Mouse (Mus musculus) left cerebral cortex, adult 11 months (tissue): ENCODE results near the gene Casr.

ENCODE experiments used
- DNase-seq: peaks from one replicate; pipeline ENCODE4 v3.0.0; 2022; ENCODE audit warnings: low spot score

Gene Casr

GRCm38 (mm10) chr16:36516355-36516754 lies 45.6 kb downstream of the Casr start:
- DNase-seq: no peak

- no peak for DNase-seq
Observed at GRCm38 (mm10) chr16:36507300-36507699, 54.6 kb downstream of the Casr start.

GRCm38 (mm10) chr16:36506827-36507226 lies 55.1 kb downstream of the Casr start:
- DNase-seq: no peak

- no peak for DNase-seq
Observed at GRCm38 (mm10) chr16:36505913-36506312, 56.0 kb downstream of the Casr start.

- no peak for DNase-seq
Observed at GRCm38 (mm10) chr16:36505134-36505533, 56.8 kb downstream of the Casr start.

GRCm38 (mm10) chr16:36502286-36502685 lies 59.7 kb downstream of the Casr start:
- DNase-seq: no peak

- no peak for DNase-seq
Observed at GRCm38 (mm10) chr16:36492420-36492819, 69.5 kb downstream of the Casr start.

- no peak for DNase-seq
Observed at GRCm38 (mm10) chr16:36476866-36477265, 85.1 kb downstream of the Casr start.

GRCm38 (mm10) chr16:36475530-36475929 lies 86.4 kb downstream of the Casr start:
- no peak for DNase-seq

- no peak for DNase-seq
Observed at GRCm38 (mm10) chr16:36474849-36475248, 87.1 kb downstream of the Casr start.

- DNase-seq: no peak
Observed at GRCm38 (mm10) chr16:36473217-36474216, 88.4 kb downstream of the Casr start.

GRCm38 (mm10) chr16:36471066-36471633 lies 90.8 kb downstream of the Casr start:
- no peak for DNase-seq

- DNase-seq: no peak
Observed at GRCm38 (mm10) chr16:36469955-36470478, 91.9 kb downstream of the Casr start.

GRCm38 (mm10) chr16:36469367-36469766 lies 92.6 kb downstream of the Casr start:
- no peak for DNase-seq

- no peak for DNase-seq
Observed at GRCm38 (mm10) chr16:36468862-36469261, 93.1 kb downstream of the Casr start.

- DNase-seq: no peak
Observed at GRCm38 (mm10) chr16:36467936-36468335, 94.0 kb downstream of the Casr start.

- DNase-seq: no peak
Observed at GRCm38 (mm10) chr16:36465436-36465835, 96.5 kb downstream of the Casr start.

GRCm38 (mm10) chr16:36464076-36464475 lies 97.9 kb downstream of the Casr start:
- no peak for DNase-seq

- no peak for DNase-seq
Observed at GRCm38 (mm10) chr16:36460426-36460825, 101.5 kb downstream of the Casr start.

GRCm38 (mm10) chr16:36455342-36455802 lies 106.6 kb downstream of the Casr start, which contains the start of gene Stfa3:
TSS of gene Stfa3 (minus strand) at chr16:36455392.
- DNase-seq: no peak
